Mouse (Mus musculus) heart, embryonic 11.5 days (tissue): ENCODE measurements around the gene Krt28. TPM values are rescaled to one million over a fixed set of nuclear protein-coding genes. Genes with fewer than 3 reads are reported as not detected.

Experiments
- ATAC-seq: fragments of 200-750 bp; cut with Nextera tagmentation; replicated peaks from 2 replicates; pipeline ENCODE4 v1.8.0; 2017; ENCODE audit warnings: moderate library complexity; ENCODE audit not compliant: insufficient number of reproducible peaks, low FRiP score, low TSS enrichment
- H3K27ac ChIP-seq: fragments of 300-500 bp; sonication (generic); 2 replicates; pipeline ENCODE4 v1.5.1; 2014; ENCODE audit warnings: mild to moderate bottlenecking, low read depth, low read length
- H3K27me3 ChIP-seq: fragments of 300-500 bp; sonication (generic); 2 replicates; pipeline ENCODE4 v1.6.1; 2014; ENCODE audit warnings: mild to moderate bottlenecking, low read length, mixed read lengths; ENCODE audit not compliant: control insufficient read depth, insufficient read depth
- H3K36me3 ChIP-seq: fragments of 300-500 bp; sonication (generic); 2 replicates; pipeline ENCODE4 v1.6.1; 2014; ENCODE audit warnings: mild to moderate bottlenecking, low read length, moderate library complexity, mixed read lengths; ENCODE audit not compliant: control insufficient read depth, insufficient read depth
- H3K4me1 ChIP-seq: fragments of 300-500 bp; sonication (generic); 2 replicates; pipeline ENCODE4 v1.6.1; 2014; ENCODE audit warnings: low read length; ENCODE audit not compliant: control insufficient read depth, insufficient read depth
- H3K4me2 ChIP-seq: fragments of 300-500 bp; sonication (generic); 2 replicates; pipeline ENCODE4 v1.6.1; 2014; ENCODE audit warnings: mild to moderate bottlenecking, moderate library complexity
- H3K4me3 ChIP-seq: fragments of 300-500 bp; sonication (generic); 2 replicates; pipeline ENCODE4 v1.5.1; 2014; ENCODE audit warnings: low read depth, low read length
- H3K9ac ChIP-seq: fragments of 300-500 bp; sonication (generic); 2 replicates; pipeline ENCODE4 v1.6.1; 2014; ENCODE audit warnings: mild to moderate bottlenecking, low read depth, low read length, moderate library complexity
- H3K9me3 ChIP-seq: fragments of 300-500 bp; sonication (generic); replicated peaks from 2 replicates; pipeline ENCODE4 v1.6.1; 2016; ENCODE audit warnings: low read length; ENCODE audit not compliant: control insufficient read depth
- WGBS: fragments of 180-500 bp; shearing (Covaris S2); extraction: QIAGEN DNeasy Blood & Tissue Kit; methylation state at CpG from one replicate; pipeline ENCODE4 v1.1.7; 2014; ENCODE audit not compliant: insufficient replicate concordance; 5-methylcytosine and 5-hydroxymethylcytosine counted together
- polyA plus RNA-seq: library from polyadenylated mRNA; unstranded; fragments of >200 nt; fragmentation: Nextera tagmentation; extraction: Ambion mirVana; gene quantifications from 2 replicates; pipeline ENCODE4 v1.2.1, GENCODE M21; 2014

Gene Krt28
- polyA plus RNA-seq, 1 experiment from 2014 or later, result 0.16 TPM

DNA sequence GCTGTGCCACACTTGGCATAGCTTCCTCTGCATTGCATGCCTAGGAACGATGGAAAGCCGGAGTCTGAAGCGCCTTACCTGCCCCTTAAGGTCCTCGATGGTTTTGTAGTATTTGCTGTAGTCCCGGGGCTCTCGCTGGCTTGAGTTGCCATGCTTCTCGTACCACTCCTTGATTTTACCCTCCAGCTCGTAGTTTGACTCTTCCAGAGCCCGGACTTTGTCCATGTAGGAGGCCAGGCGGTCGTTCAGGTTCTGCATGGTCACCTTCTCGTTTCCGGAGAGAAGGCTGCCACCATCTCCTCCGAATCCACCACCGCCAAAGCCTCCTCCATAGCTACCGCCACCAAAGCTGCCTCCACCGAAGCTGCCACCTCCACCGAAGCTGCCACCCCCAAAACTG is 14.0 kb upstream of the Krt28 start:
- 88% methylated on average over 18 of the region's 18 CpGs for WGBS
- Histone ChIP-seq H3K4me3 (no peak overlapping the region), H3K4me1 (no peaks in the 10 kb centered on the region), H3K36me3 (no peaks in the 10 kb centered on the region), H3K9ac (no peak overlapping the region), H3K9me3 (no peaks in the 10 kb centered on the region), H3K4me2 (no peak overlapping the region), H3K27me3 (0 out of 2 replicates have a peak, but pooled peaks cover under 1% of the 10 kb centered on the region), H3K27ac (no peak overlapping the region)
- no peak for ATAC-seq

DNA sequence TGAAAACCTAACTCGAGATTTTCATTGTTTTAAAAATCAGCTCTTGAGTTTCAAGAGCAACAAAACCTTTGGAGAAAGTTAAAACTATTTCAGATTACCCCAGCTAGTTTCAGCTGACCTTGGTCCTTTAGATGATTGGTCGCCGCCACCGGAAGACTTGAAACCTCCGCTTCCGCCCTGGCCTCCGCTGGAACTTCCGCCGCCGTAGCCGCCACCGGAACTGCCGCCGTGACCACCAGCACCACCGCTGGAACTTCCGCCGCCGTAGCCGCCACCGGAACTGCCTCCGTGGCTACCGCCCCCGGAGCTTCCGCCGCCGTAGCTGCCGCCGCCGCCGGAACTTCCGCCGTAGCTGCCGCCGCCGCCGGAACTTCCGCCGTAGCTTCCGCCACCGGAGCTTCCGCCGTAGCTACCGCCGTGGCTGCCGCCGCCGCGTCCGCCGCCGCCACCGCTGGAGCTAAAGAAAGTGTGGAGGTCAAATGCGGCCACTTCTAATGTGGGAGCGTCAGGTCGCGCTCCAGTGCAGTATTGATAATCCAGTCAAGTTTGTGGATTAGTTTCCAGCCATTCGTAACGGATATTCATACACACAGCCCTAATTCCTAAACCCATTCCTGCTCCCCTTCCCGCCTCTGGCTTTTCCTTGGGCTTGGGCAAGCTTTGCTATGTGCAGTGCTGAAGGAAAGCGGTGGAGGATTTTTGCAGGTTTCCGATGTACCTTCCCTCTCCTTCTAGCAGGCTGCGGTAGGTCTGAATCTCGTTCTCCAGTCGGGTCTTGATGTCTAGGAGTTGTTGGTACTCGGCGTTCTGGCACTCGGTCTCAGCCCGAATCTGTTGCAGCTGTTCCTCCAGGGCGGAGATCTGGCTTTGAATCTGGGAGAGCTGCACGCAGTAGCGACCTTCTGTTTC is 11.4 kb upstream of the Krt28 start:
- peak overlapping the region; percentile 84 for H3K9ac ChIP-seq
- H3K9me3 ChIP-seq, result no peaks in the 10 kb centered on the region
- peak overlapping the region; percentile 74 for H3K4me2 ChIP-seq
- peaks cover 9% of the 10 kb centered on the region; the same call in 1 of the 2 replicates for H3K27me3 ChIP-seq
- H3K36me3 ChIP-seq, result no peaks in the 10 kb centered on the region
- ATAC-seq, result peak; percentile 78
- peak overlapping the region; percentile 95 for H3K27ac ChIP-seq
- 3% methylated on average over 64 of the region's 71 CpGs for WGBS
- peak overlapping the region; percentile 66 for H3K4me3 ChIP-seq
- no peaks in the 10 kb centered on the region for H3K4me1 ChIP-seq

GRCm38 (mm10) chr11:99379568-99379967 is 4.9 kb upstream of the Krt28 start:
- Histone ChIP-seq H3K27ac (no peak overlapping the region), H3K27me3 (peaks cover 9% of the 10 kb centered on the region), H3K36me3 (no peaks in the 10 kb centered on the region), H3K4me1 (no peaks in the 10 kb centered on the region), H3K9ac (no peak overlapping the region), H3K4me3 (no peak overlapping the region), H3K9me3 (no peaks in the 10 kb centered on the region), H3K4me2 (no peak overlapping the region)
- WGBS, result 21% methylated on average over 5 of the region's 5 CpGs
- no peak for ATAC-seq

DNA sequence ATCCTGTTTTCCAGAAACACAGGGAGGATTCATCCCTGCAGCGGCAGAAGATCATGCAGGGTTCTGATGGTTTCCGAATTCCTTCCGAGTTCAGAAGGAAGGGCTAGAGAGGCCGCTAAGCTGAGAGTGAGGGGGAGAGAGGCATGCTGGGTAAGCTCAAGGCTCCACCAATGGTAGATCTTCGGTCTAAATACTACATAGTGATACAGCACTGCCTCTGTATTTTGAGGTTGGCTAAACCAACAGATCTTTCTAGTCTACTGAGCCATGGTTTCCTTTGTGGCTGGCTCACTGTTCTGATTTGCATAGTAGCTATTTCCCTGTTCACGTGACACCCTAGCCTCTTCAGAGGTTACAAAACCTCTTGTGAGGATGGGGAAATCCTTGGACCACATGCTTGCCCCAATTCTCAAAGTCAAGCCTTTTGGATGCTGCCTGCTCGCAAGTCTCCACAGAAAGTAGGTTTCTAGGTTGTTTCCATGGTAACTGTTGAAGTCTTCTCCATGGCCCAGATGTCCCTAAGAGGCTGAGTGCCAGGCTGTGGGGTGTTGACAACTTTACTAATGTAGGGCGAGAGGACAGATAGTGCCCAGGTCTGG is 4.8 kb downstream of the Krt28 start:
- no peak overlapping the region for H3K27ac ChIP-seq
- H3K4me2 ChIP-seq, result no peak overlapping the region
- WGBS, result 81% methylated on average over 8 of the region's 8 CpGs
- H3K36me3 ChIP-seq, result no peaks in the 10 kb centered on the region
- H3K4me1 ChIP-seq, result no peaks in the 10 kb centered on the region
- no peak for ATAC-seq
- H3K9ac ChIP-seq, result no peak overlapping the region
- H3K9me3 ChIP-seq, result no peaks in the 10 kb centered on the region
- no peak overlapping the region for H3K4me3 ChIP-seq
- peaks cover 5% of the 10 kb centered on the region; the same call in 1 of the 2 replicates for H3K27me3 ChIP-seq

DNA sequence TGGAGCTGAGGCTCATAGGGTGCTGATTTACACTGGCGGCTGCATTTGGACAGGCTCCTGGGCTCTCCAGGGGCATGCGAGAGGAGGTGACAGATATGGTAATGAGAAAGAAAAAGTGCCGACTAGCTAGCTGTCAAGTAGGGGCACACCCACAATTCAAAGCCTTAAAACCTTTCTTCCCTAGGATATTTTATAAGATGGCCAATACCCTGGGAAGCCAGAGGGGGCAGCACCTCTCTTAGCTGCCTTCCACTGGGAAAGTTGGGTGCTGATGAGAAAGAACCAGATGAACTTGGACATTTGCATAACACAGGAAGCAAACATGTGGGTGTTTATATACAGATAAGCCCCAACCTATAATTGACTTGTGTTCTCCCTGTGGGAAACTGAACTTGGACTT is 5.5 kb downstream of the Krt28 start:
- Histone ChIP-seq H3K27me3 (peaks cover 5% of the 10 kb centered on the region; the same call in 1 of the 2 replicates), H3K4me3 (no peak overlapping the region), H3K9ac (no peak overlapping the region), H3K4me1 (no peaks in the 10 kb centered on the region), H3K36me3 (no peaks in the 10 kb centered on the region), H3K9me3 (no peaks in the 10 kb centered on the region), H3K27ac (no peak overlapping the region), H3K4me2 (no peak overlapping the region)
- no peak for ATAC-seq
- WGBS, result 8% methylated on average over 3 of the region's 3 CpGs

GRCm38 (mm10) chr11:99366791-99367190 is 7.9 kb downstream of the Krt28 start:
- H3K4me1 ChIP-seq, result no peaks in the 10 kb centered on the region
- H3K27me3 ChIP-seq, result peaks cover 5% of the 10 kb centered on the region; the same call in 1 of the 2 replicates
- no peak overlapping the region for H3K4me2 ChIP-seq
- H3K4me3 ChIP-seq, result no peak overlapping the region
- ATAC-seq, result no peak
- no peaks in the 10 kb centered on the region for H3K9me3 ChIP-seq
- no peak overlapping the region for H3K9ac ChIP-seq
- H3K36me3 ChIP-seq, result no peaks in the 10 kb centered on the region
- 40% methylated on average over 10 of the region's 10 CpGs for WGBS
- H3K27ac ChIP-seq, result no peak overlapping the region

- peaks cover 5% of the 10 kb centered on the region; the same call in 1 of the 2 replicates for H3K27me3 ChIP-seq
- H3K36me3 ChIP-seq, result no peaks in the 10 kb centered on the region
- H3K4me3 ChIP-seq, result no peak overlapping the region
- no peak overlapping the region for H3K9ac ChIP-seq
- WGBS, result 19% methylated on average over 9 of the region's 9 CpGs
- H3K4me1 ChIP-seq, result no peaks in the 10 kb centered on the region
- no peak overlapping the region for H3K4me2 ChIP-seq
- no peak overlapping the region for H3K27ac ChIP-seq
- ATAC-seq, result no peak
- H3K9me3 ChIP-seq, result no peaks in the 10 kb centered on the region
Observed at GRCm38 (mm10) chr11:99364412-99364811, 10.3 kb downstream of the Krt28 start.

- WGBS, result 81% methylated on average over 8 of the region's 8 CpGs
- no peak overlapping the region for H3K4me2 ChIP-seq
- no peaks in the 10 kb centered on the region for H3K4me1 ChIP-seq
- ATAC-seq, result no peak
- H3K4me3 ChIP-seq, result no peak overlapping the region
- H3K27ac ChIP-seq, result no peak overlapping the region
- no peaks in the 10 kb centered on the region for H3K36me3 ChIP-seq
- H3K27me3 ChIP-seq, result peaks cover 2% of the 10 kb centered on the region; the same call in 1 of the 2 replicates
- H3K9ac ChIP-seq, result no peak overlapping the region
- no peaks in the 10 kb centered on the region for H3K9me3 ChIP-seq
Observed at GRCm38 (mm10) chr11:99361423-99361822, 13.3 kb downstream of the Krt28 start.
